Mouse (Mus musculus) embryonic fibroblast, embryonic 13.5 days (primary cell): ENCODE measurements around the gene Aff3. TPM values are rescaled to one million over a fixed set of nuclear protein-coding genes. Genes with fewer than 3 reads are reported as not detected.

ENCODE experiments used
- H3K27ac ChIP-seq: 2 replicates; pipeline ENCODE4 v1.5.1; 2012; ENCODE audit warnings: low read length, control low read depth, inconsistent platforms; ENCODE audit not compliant: insufficient read depth
- H3K4me1 ChIP-seq: 2 replicates; pipeline ENCODE4 v1.6.1; 2011; ENCODE audit warnings: low read length; ENCODE audit not compliant: control insufficient read depth, insufficient read depth
- H3K4me3 ChIP-seq: 2 replicates; pipeline ENCODE4 v1.5.1; 2011; ENCODE audit warnings: mild to moderate bottlenecking, control low read depth, low read length; ENCODE audit not compliant: insufficient read depth
- CTCF ChIP-seq: IDR thresholded peaks from 2 replicates; pipeline ENCODE4 v1.5.1; 2011; ENCODE audit warnings: mild to moderate bottlenecking, control low read depth, low read length, moderate library complexity, borderline replicate concordance; ENCODE audit not compliant: insufficient read depth
- POLR2A ChIP-seq: IDR thresholded peaks from 2 replicates; pipeline ENCODE4 v1.6.1; 2011; ENCODE audit warnings: low read depth, mild to moderate bottlenecking, control low read depth, low read length, moderate library complexity
- polyA plus RNA-seq: library from polyadenylated mRNA; stranded (reverse); fragments of >200 nt; gene quantifications from 2 replicates; pipeline ENCODE4 v1.2.4, GENCODE M21; 2011; ENCODE audit warnings: low read depth; ENCODE audit not compliant: missing spikeins, insufficient read length

The Aff3 gene
- polyA plus RNA-seq, 1 experiment, result 20.0 TPM

- no peak overlapping the region for H3K4me3 ChIP-seq
- no peak for TF ChIP-seq CTCF
- H3K27ac ChIP-seq, result no peak overlapping the region
- no peaks in the 10 kb centered on the region for H3K4me1 ChIP-seq
Measured at GRCm38 (mm10) chr1:38683158-38683721, 18.5 kb upstream of the Aff3 start.

GRCm38 (mm10) chr1:38679890-38680289 is 15.1 kb upstream of the Aff3 start:
- no peak for TF ChIP-seq POLR2A
- H3K27ac ChIP-seq, result no peak overlapping the region
- no peaks in the 10 kb centered on the region for H3K4me1 ChIP-seq
- no peak overlapping the region for H3K4me3 ChIP-seq

- Histone ChIP-seq H3K4me1 (no peaks in the 10 kb centered on the region), H3K4me3 (no peak overlapping the region), H3K27ac (no peak overlapping the region)
- no peak for TF ChIP-seq CTCF
- no peak for TF ChIP-seq POLR2A
Measured at GRCm38 (mm10) chr1:38671756-38672155, 7.0 kb upstream of the Aff3 start.

- no peak overlapping the region for H3K4me3 ChIP-seq
- TF ChIP-seq CTCF, result no peak
- no peak for TF ChIP-seq POLR2A
- H3K4me1 ChIP-seq, result 0 out of 2 replicates have a peak, but pooled peaks cover 3% of the 10 kb centered on the region
- H3K27ac ChIP-seq, result no peak overlapping the region
Measured at GRCm38 (mm10) chr1:38671019-38671418, 6.3 kb upstream of the Aff3 start.

GRCm38 (mm10) chr1:38668327-38668726 is 3.6 kb upstream of the Aff3 start:
- no peak overlapping the region for H3K4me3 ChIP-seq
- H3K4me1 ChIP-seq, result 0 out of 2 replicates have a peak, but pooled peaks cover 3% of the 10 kb centered on the region
- TF ChIP-seq POLR2A (no peak), CTCF (no peak)
- H3K27ac ChIP-seq, result no peak overlapping the region

- Histone ChIP-seq H3K4me3 (no peak overlapping the region), H3K4me1 (0 out of 2 replicates have a peak, but pooled peaks cover 3% of the 10 kb centered on the region), H3K27ac (no peak overlapping the region)
- TF ChIP-seq CTCF, result no peak
- TF ChIP-seq POLR2A, result no peak
Measured at GRCm38 (mm10) chr1:38667892-38668291, 3.1 kb upstream of the Aff3 start.

GRCm38 (mm10) chr1:38666766-38667118 is 2.0 kb upstream of the Aff3 start:
- no peak overlapping the region for H3K4me3 ChIP-seq
- 0 out of 2 replicates have a peak, but pooled peaks cover 3% of the 10 kb centered on the region for H3K4me1 ChIP-seq
- no peak overlapping the region for H3K27ac ChIP-seq
- no peak for TF ChIP-seq CTCF
- TF ChIP-seq POLR2A, result no peak

GRCm38 (mm10) chr1:38666111-38666765 is 1.5 kb upstream of the Aff3 start:
- Histone ChIP-seq H3K4me1 (0 out of 2 replicates have a peak, but pooled peaks cover 3% of the 10 kb centered on the region), H3K4me3 (no peak overlapping the region), H3K27ac (no peak overlapping the region)
- TF ChIP-seq CTCF (no peak), POLR2A (no peak)

GRCm38 (mm10) chr1:38665611-38666010 is 856 bp upstream of the Aff3 start:
- 0 out of 2 replicates have a peak, but pooled peaks cover 3% of the 10 kb centered on the region for H3K4me1 ChIP-seq
- no peak overlapping the region for H3K27ac ChIP-seq

GRCm38 (mm10) chr1:38664261-38664660 is 494 bp downstream of the Aff3 start:
- TF ChIP-seq CTCF, result no peak
- TF ChIP-seq POLR2A, result no peak

More at GRCm38 (mm10) chr1:38665611-38666010, 856 bp upstream of the Aff3 start:
- H3K4me3 ChIP-seq, result no peak overlapping the region
- no peak for TF ChIP-seq POLR2A
- no peak for TF ChIP-seq CTCF

More at GRCm38 (mm10) chr1:38664261-38664660, 494 bp downstream of the Aff3 start:
- Histone ChIP-seq H3K27ac (no peak overlapping the region), H3K4me3 (no peak overlapping the region), H3K4me1 (peaks cover 4% of the 10 kb centered on the region; the same call in 1 of the 2 replicates)
